Mouse (Mus musculus): ENCODE measurements around the gene Arcn1.

GRCm38 (mm10) chr9:44807141-44807540 lies 39.5 kb upstream of the Arcn1 start:
- no peak for TF ChIP-seq GATA1 (IDR thresholded peaks at IDR 0.05; ENCODE audit: low read length)
- TF ChIP-seq TAL1 (IDR thresholded peaks at IDR 0.05; ENCODE audit: low read length), result no peak

All from erythroblast, embryonic 14.5 days (primary cell).